Mouse (Mus musculus): Measurements from ENCODE around the gene Mkrn1. TPM values are rescaled to one million over a fixed set of nuclear protein-coding genes. Genes with fewer than 3 reads are reported as not detected.
"Not testable (repeated sequence)": the region's sequence is repeated elsewhere in the genome, so short reads cannot be mapped to it uniquely, and the experiment has no call there.

Mkrn1 gene
- total RNA-seq, 2 experiments from 2014 or later, result 284 to 359 TPM

GRCm38 (mm10) chr6:39389988-39390387, 30.3 kb downstream of the Mkrn1 start:
- no peak for ATAC-seq (replicated peaks; ENCODE audit: low FRiP score, poor library complexity, severe bottlenecking)

- no peak for ATAC-seq (replicated peaks; ENCODE audit: low FRiP score, poor library complexity, severe bottlenecking)
These were observed 39.0 kb downstream of the Mkrn1 start, which contains the start of gene Rab19 for GRCm38 (mm10) chr6:39381125-39381880. Gene Rab19 (plus strand): TSS chr6:39381175.

GRCm38 (mm10) chr6:39380276-39380675, 40.0 kb downstream of the Mkrn1 start:
- ATAC-seq (replicated peaks; ENCODE audit: low FRiP score, poor library complexity, severe bottlenecking), result no peak

GRCm38 (mm10) chr6:39379749-39380148, 40.5 kb downstream of the Mkrn1 start:
- ATAC-seq (replicated peaks; ENCODE audit: low FRiP score, poor library complexity, severe bottlenecking), result no peak

- no peak for ATAC-seq (replicated peaks; ENCODE audit: low FRiP score, poor library complexity, severe bottlenecking)
These were observed 41.0 kb downstream of the Mkrn1 start for GRCm38 (mm10) chr6:39379224-39379623.

GRCm38 (mm10) chr6:39378161-39378835, 42.0 kb downstream of the Mkrn1 start:
- not testable (repeated sequence) for ATAC-seq (replicated peaks; ENCODE audit: low FRiP score, poor library complexity, severe bottlenecking)

GRCm38 (mm10) chr6:39377311-39377827, 42.9 kb downstream of the Mkrn1 start, which contains the start of gene Slc37a3:
Gene Slc37a3 (minus strand): TSS chr6:39377675.
- peak; percentile 96 for ATAC-seq (replicated peaks; ENCODE audit: low FRiP score, poor library complexity, severe bottlenecking)

GRCm38 (mm10) chr6:39376775-39377174, 43.5 kb downstream of the Mkrn1 start:
- ATAC-seq (replicated peaks; ENCODE audit: low FRiP score, poor library complexity, severe bottlenecking), result no peak

GRCm38 (mm10) chr6:39373301-39373955, 46.8 kb downstream of the Mkrn1 start:
- no peak for ATAC-seq (replicated peaks; ENCODE audit: low FRiP score, poor library complexity, severe bottlenecking)

- ATAC-seq (replicated peaks; ENCODE audit: low FRiP score, poor library complexity, severe bottlenecking), result no peak
These were observed 47.5 kb downstream of the Mkrn1 start for GRCm38 (mm10) chr6:39372727-39373126.

- no peak for ATAC-seq (replicated peaks; ENCODE audit: low FRiP score, poor library complexity, severe bottlenecking)
These were observed 48.2 kb downstream of the Mkrn1 start for GRCm38 (mm10) chr6:39372042-39372441.

- ATAC-seq (replicated peaks; ENCODE audit: low FRiP score, poor library complexity, severe bottlenecking), result no peak
These were observed 50.6 kb downstream of the Mkrn1 start for GRCm38 (mm10) chr6:39369631-39370030.

GRCm38 (mm10) chr6:39362684-39363083, 57.6 kb downstream of the Mkrn1 start:
- no peak for ATAC-seq (replicated peaks; ENCODE audit: low FRiP score, poor library complexity, severe bottlenecking)

GRCm38 (mm10) chr6:39359207-39359606, 61.1 kb downstream of the Mkrn1 start:
- not testable (repeated sequence) for ATAC-seq (replicated peaks; ENCODE audit: low FRiP score, poor library complexity, severe bottlenecking)

- no peak for ATAC-seq (replicated peaks; ENCODE audit: low FRiP score, poor library complexity, severe bottlenecking)
These were observed 71.3 kb downstream of the Mkrn1 start for GRCm38 (mm10) chr6:39348946-39349345.

- no peak for ATAC-seq (replicated peaks; ENCODE audit: low FRiP score, poor library complexity, severe bottlenecking)
These were observed 72.1 kb downstream of the Mkrn1 start for GRCm38 (mm10) chr6:39347880-39348814.

All from erythroid progenitor cell, adult 5-6 weeks (primary cell).